Mouse (Mus musculus) limb, embryonic 13.5 days (tissue): ENCODE measurements around the gene Cst7. TPM values are rescaled to one million over a fixed set of nuclear protein-coding genes. Genes with fewer than 3 reads are reported as not detected.
"Not testable (repeated sequence)": the region's sequence is repeated elsewhere in the genome, so short reads cannot be mapped to it uniquely, and the experiment has no call there.

Experiments used
- ATAC-seq: fragments of 200-750 bp; cut with Nextera tagmentation; 2 replicates; pipeline ENCODE4 v1.8.0; 2017; ENCODE audit warnings: low read depth, moderate number of reproducible peaks, moderate TSS enrichment; ENCODE audit not compliant: low FRiP score
- H3K27ac ChIP-seq: fragments of 300-500 bp; sonication (generic); 2 replicates; pipeline ENCODE4 v1.5.1; 2015; ENCODE audit warnings: inconsistent platforms, mild to moderate bottlenecking, moderate library complexity
- H3K27me3 ChIP-seq: fragments of 300-500 bp; sonication (generic); 2 replicates; pipeline ENCODE4 v1.6.1; 2015; ENCODE audit warnings: mild to moderate bottlenecking, inconsistent platforms
- H3K36me3 ChIP-seq: fragments of 300-500 bp; sonication (generic); 2 replicates; pipeline ENCODE4 v1.6.1; 2015; ENCODE audit warnings: inconsistent platforms, mild to moderate bottlenecking, moderate library complexity
- H3K4me1 ChIP-seq: fragments of 300-500 bp; sonication (generic); 2 replicates; pipeline ENCODE4 v1.6.1; 2015; ENCODE audit warnings: inconsistent platforms
- H3K4me2 ChIP-seq: fragments of 300-500 bp; sonication (generic); replicated peaks from 2 replicates; pipeline ENCODE4 v1.6.1; 2015; ENCODE audit warnings: inconsistent platforms, mild to moderate bottlenecking, moderate library complexity
- H3K4me3 ChIP-seq: fragments of 300-500 bp; sonication (generic); 2 replicates; pipeline ENCODE4 v1.5.1; 2015; ENCODE audit warnings: moderate library complexity, mild to moderate bottlenecking, inconsistent platforms
- H3K9ac ChIP-seq: fragments of 300-500 bp; sonication (generic); 2 replicates; pipeline ENCODE4 v1.6.1; 2015; ENCODE audit warnings: mild to moderate bottlenecking, inconsistent platforms
- H3K9me3 ChIP-seq: fragments of 300-500 bp; sonication (generic); 2 replicates; pipeline ENCODE4 v1.6.1; 2016; ENCODE audit warnings: inconsistent platforms
- WGBS: fragments of 180-500 bp; shearing (Covaris S2); methylation state at CpG from one replicate; pipeline ENCODE4 v1.1.7; 2015; 5-methylcytosine and 5-hydroxymethylcytosine counted together
- polyA plus RNA-seq: library from polyadenylated mRNA; unstranded; fragments of >200 nt; fragmentation: Nextera tagmentation; extraction: Ambion mirVana; gene quantifications from 2 replicates; pipeline ENCODE4 v1.2.1, GENCODE M21; 2015

Cst7 gene
- 0.45 and 1.0 TPM in 2 replicates for polyA plus RNA-seq

DNA sequence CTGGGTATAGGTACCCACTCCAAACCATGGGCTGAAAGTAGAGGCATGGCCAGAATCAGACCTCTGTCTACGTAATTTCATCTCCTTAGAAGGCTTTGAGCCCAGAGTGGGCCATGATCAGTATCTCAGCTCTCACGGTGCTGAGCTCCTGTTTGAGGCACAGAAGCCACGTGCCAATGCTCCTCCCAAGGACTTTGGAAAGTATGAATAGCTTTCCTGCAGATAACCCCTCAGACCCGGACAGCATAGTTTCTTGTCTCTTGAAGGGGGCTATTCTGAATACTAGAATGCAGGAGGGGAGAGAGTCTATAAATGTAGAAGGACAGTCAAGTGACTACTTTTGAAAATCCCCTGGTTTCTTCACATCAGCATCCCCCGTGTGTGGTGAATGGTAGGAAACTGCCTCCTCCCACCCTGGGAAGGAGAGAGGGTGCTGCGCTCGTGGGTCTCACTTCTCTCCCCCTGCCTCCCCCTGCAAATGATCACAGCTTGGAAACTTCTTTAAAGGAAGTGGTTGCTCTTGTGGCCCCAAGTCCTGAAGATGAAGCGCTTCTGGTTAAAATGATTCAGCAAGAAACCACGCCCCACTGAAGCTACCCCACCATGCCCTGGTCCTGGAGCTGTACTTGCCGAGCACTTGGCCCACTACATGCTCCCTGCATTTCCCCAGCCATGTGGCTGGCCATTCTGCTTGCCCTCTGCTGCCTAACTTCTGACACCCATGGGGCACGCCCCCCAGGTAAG is at the start of gene Cst7:
Cst7 (plus strand) TSS at position 569 of the 744 bp plus-strand sequence.
- no peaks in the 10 kb centered on the region for H3K36me3 ChIP-seq
- no peaks in the 10 kb centered on the region for H3K4me1 ChIP-seq
- 79% methylated on average over 11 of the region's 11 CpGs for WGBS
- no peak for ATAC-seq
- H3K4me3 ChIP-seq, result no peak within 1 kb of the TSS
- no peak within 1 kb of the TSS for H3K27ac ChIP-seq
- no peaks in the 10 kb centered on the region for H3K27me3 ChIP-seq
- H3K4me2 ChIP-seq, result no peak within 1 kb of the TSS
- no peaks in the 10 kb centered on the region for H3K9me3 ChIP-seq
- no peak within 1 kb of the TSS for H3K9ac ChIP-seq

DNA sequence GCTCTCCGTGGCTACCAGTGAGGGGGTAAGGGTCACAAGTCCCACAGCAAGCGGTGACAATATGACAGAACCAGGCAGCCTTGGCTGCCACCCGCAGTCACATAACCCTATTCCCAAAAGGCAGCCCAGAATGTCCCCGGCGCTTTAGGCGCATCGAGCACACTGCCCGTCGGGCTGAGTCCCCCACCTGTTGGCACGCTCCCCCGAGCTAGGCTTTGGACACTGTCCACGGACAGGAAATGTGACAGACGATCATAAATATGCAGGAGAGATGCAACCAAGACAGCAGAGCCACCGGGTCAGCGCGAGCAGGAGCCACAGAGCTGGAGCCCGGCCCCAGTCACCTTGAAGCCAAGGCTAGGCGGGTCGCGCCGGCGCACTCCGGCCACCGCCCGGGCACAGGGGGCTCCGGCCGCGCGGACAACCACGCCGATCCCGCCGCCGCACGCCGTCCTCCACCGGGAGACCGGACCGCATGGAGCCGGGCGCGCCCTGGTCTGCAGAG is 44.5 kb upstream of the Cst7 start:
- Histone ChIP-seq H3K27ac (no peak overlapping the region), H3K36me3 (no peaks in the 10 kb centered on the region), H3K4me3 (peak overlapping the region; percentile 40), H3K4me2 (peak overlapping the region; percentile 69), H3K9ac (peak overlapping the region; percentile 55), H3K4me1 (no peaks in the 10 kb centered on the region), H3K27me3 (peaks cover 41% of the 10 kb centered on the region), H3K9me3 (0 out of 2 replicates have a peak, but pooled peaks cover 4% of the 10 kb centered on the region)
- no peak for ATAC-seq
- 3% methylated on average over 32 of the region's 42 CpGs for WGBS

DNA sequence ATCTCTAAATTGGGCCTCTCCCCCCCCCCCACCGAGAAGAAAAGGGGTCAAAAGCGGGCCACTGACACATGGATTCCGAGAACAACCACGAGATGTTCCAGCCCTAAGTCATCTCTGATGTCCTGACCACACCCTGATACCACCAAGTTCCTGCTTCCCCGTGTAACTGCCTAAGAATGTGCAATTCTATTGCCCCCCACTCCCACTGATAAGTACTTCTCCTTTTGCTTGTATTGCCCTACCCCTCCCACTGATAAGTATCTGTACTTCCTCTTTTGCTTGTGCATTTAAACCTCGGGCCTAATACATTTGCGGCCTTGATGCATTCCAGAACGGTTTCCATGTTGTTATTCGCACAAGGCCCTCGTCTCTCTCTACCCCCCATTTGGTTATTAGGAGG is 20.6 kb upstream of the Cst7 start:
- H3K4me1 ChIP-seq, H3K27ac ChIP-seq, H3K36me3 ChIP-seq, ATAC-seq, H3K27me3 ChIP-seq, H3K9ac ChIP-seq, H3K4me3 ChIP-seq, H3K4me2 ChIP-seq, H3K9me3 ChIP-seq: not testable (repeated sequence)
- 79% methylated on average over 10 of the region's 10 CpGs for WGBS

DNA sequence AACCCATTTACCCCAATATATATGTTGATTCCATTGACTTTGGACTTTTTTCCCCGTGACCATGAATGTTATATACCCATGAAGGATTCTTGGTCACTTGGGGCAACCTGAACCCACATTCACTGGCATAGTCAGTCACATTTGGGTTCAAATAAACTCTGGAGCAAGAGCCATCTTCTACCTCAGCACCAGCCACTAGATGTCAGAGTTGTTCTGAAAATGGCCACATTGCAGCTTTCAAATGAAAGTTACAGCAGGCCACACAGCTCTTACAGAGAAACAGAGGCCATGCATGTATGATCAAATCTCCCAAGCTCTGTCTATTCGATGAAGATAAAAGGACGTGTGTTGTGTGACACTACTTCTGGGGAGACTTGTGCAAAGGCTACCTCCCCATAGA is 11.6 kb upstream of the Cst7 start:
- no peaks in the 10 kb centered on the region for H3K36me3 ChIP-seq
- no peaks in the 10 kb centered on the region for H3K27me3 ChIP-seq
- no peaks in the 10 kb centered on the region for H3K4me1 ChIP-seq
- no peak overlapping the region for H3K4me2 ChIP-seq
- no peak overlapping the region for H3K9ac ChIP-seq
- H3K27ac ChIP-seq, result no peak overlapping the region
- WGBS, result 52% methylated on average over 3 of the region's 3 CpGs
- no peaks in the 10 kb centered on the region for H3K9me3 ChIP-seq
- no peak for ATAC-seq
- H3K4me3 ChIP-seq, result no peak overlapping the region

DNA sequence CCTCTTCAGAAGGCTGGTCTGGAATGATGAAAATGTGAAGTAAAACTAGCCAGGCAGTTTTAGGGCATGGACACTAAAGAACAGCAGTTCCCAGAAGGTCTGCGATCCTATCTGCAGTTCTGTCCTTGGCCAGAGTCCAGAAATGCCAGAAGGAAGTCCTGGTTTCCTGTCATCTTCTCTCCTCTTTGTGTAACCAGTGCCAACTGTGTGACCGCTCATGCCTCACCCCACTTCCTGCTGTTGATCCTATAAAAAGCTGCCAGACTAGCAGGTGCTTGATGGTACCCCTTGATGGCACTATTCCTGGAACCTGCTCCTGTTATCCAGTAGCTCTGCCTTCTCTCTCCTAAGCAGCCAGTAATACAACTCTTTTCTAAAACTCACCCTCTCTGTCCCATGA is 3.2 kb upstream of the Cst7 start:
- no peaks in the 10 kb centered on the region for H3K9me3 ChIP-seq
- no peak for ATAC-seq
- no peak overlapping the region for H3K4me2 ChIP-seq
- H3K9ac ChIP-seq, result no peak overlapping the region
- H3K27ac ChIP-seq, result no peak overlapping the region
- no peaks in the 10 kb centered on the region for H3K4me1 ChIP-seq
- no peaks in the 10 kb centered on the region for H3K36me3 ChIP-seq
- WGBS, result 81% methylated on average over 2 of the region's 2 CpGs
- H3K27me3 ChIP-seq, result no peaks in the 10 kb centered on the region
- no peak overlapping the region for H3K4me3 ChIP-seq

DNA sequence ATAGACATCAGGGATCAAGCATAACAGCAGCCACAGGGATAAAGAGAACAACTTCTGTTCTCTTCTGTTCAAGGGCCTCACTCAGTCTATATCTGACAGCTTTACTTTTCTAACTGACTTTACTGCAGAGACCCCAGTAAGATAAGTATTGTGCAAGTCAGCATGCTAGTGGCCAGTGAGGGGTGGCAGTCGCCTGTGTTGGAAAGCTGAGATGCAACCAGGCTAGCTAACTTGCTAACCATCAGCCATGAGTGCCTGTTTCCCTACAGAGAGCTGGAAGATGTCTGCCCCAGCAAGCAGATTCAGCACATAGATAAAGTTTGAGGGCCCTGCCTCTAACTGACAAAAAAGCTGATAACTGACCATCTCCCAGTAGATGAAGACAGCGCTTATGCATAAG is 546 bp downstream of the Cst7 start:
- no peaks in the 10 kb centered on the region; the same call in 1 of the 2 replicates for H3K36me3 ChIP-seq
- no peak overlapping the region for H3K9ac ChIP-seq
- no peak overlapping the region for H3K27ac ChIP-seq
- no peaks in the 10 kb centered on the region for H3K4me1 ChIP-seq
- WGBS, result 83% methylated on average over 2 of the region's 2 CpGs
- no peak overlapping the region for H3K4me3 ChIP-seq
- no peaks in the 10 kb centered on the region for H3K9me3 ChIP-seq
- H3K4me2 ChIP-seq, result no peak overlapping the region
- ATAC-seq, result no peak
- H3K27me3 ChIP-seq, result no peaks in the 10 kb centered on the region

DNA sequence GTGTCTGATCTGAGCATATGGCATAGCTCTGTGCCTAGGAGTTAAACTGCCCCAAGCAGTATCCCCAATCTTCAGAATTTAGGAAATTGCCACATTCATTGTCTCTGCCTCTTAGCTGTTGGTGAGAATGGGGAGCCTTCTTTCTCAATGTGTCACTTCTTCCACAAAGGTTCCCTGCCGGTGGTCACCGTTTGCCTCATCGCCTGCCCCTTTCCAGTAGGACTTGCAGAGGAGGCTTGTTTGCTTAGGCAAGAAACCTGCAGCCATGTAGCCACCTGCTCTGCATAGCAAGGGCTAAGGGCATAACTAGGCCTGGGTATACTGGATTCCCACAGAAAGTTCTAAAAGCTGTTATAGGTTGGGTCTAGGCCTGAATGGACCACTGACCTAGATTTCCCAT is 2.2 kb downstream of the Cst7 start:
- no peaks in the 10 kb centered on the region for H3K4me1 ChIP-seq
- ATAC-seq, result no peak
- H3K36me3 ChIP-seq, result peaks cover 5% of the 10 kb centered on the region; the same call in 1 of the 2 replicates
- no peak overlapping the region for H3K4me2 ChIP-seq
- H3K9ac ChIP-seq, result no peak overlapping the region
- H3K27ac ChIP-seq, result no peak overlapping the region
- 83% methylated on average over 3 of the region's 3 CpGs for WGBS
- H3K27me3 ChIP-seq, result no peaks in the 10 kb centered on the region
- no peaks in the 10 kb centered on the region for H3K9me3 ChIP-seq
- no peak overlapping the region for H3K4me3 ChIP-seq

DNA sequence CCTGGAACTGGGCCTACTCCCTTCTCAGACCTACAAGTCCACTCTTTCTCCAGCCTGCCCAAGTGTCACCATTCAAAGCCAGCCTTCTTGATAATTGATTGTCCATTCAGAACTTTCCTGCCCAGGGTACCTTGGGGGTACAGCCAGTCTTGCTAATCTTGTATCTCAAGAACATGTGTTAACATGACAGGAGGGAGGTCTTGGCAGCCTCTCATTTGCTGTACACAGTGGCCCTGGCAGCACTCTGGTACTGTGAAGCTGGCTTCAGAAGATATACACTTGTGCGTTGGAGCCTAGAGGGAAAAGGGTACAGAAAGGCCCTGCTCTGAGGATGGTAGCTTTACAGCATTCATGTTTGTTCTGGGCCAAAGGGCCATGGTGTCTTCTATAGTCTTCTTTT is 6.0 kb downstream of the Cst7 start:
- H3K27me3 ChIP-seq, result no peaks in the 10 kb centered on the region
- H3K9ac ChIP-seq, result no peak overlapping the region
- no peaks in the 10 kb centered on the region for H3K4me1 ChIP-seq
- 100% methylated on average over 1 of the region's 1 CpGs for WGBS
- H3K4me2 ChIP-seq, result no peak overlapping the region
- no peaks in the 10 kb centered on the region for H3K9me3 ChIP-seq
- peaks cover 8% of the 10 kb centered on the region; the same call in 1 of the 2 replicates for H3K36me3 ChIP-seq
- no peak overlapping the region for H3K27ac ChIP-seq
- no peak for ATAC-seq
- no peak overlapping the region for H3K4me3 ChIP-seq

DNA sequence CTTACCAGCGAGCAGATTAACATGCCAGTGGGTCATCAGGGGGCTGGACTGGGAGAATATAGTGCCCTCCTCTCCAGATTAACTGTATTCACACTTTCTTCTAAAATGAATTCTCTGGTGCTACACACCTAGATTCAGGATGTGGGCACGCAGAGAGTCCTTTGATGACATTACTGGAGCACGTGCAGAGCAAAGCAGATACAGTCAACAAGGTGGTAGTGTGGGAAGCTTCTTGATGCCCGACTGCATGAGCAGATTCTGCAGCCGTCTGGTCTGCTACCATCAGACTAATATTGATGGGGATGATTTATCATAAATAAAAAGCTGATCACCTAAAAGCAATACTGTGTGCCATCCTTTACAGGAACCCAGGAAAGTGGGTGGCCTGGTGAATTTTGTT is 8.4 kb downstream of the Cst7 start:
- 82% methylated on average over 5 of the region's 5 CpGs for WGBS

DNA sequence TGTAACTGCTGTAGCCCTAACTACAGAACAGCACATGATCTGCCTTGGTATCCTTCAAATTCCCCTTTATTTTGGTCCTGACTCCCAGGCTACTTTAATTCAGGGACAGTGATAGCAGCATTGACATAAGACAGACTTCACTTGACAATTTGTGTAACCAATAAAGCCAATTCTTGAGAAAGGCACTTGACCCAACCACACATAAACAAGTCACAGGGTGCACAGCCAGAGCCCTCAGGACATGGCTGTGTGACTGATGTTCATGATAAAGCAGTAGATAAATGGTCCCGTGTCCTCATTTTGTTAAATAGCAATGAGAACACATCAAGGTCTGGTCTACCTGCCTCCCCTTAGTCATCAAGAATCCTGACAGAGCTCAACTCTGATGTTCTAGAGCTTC is 9.4 kb downstream of the Cst7 start:
- Histone ChIP-seq H3K4me2 (no peak overlapping the region), H3K27me3 (no peaks in the 10 kb centered on the region), H3K4me1 (no peaks in the 10 kb centered on the region), H3K36me3 (peaks cover 27% of the 10 kb centered on the region), H3K27ac (no peak overlapping the region), H3K4me3 (no peak overlapping the region), H3K9ac (no peak overlapping the region), H3K9me3 (no peaks in the 10 kb centered on the region)
- no peak for ATAC-seq
- WGBS, result 62% methylated on average over 1 of the region's 1 CpGs

More for the DNA sequence above, 8.4 kb downstream of the Cst7 start:
- Histone ChIP-seq H3K9me3 (no peaks in the 10 kb centered on the region), H3K4me3 (no peak overlapping the region), H3K27ac (no peak overlapping the region), H3K9ac (no peak overlapping the region), H3K27me3 (no peaks in the 10 kb centered on the region), H3K36me3 (peaks cover 16% of the 10 kb centered on the region), H3K4me2 (no peak overlapping the region), H3K4me1 (no peaks in the 10 kb centered on the region)
- ATAC-seq, result no peak

DNA sequence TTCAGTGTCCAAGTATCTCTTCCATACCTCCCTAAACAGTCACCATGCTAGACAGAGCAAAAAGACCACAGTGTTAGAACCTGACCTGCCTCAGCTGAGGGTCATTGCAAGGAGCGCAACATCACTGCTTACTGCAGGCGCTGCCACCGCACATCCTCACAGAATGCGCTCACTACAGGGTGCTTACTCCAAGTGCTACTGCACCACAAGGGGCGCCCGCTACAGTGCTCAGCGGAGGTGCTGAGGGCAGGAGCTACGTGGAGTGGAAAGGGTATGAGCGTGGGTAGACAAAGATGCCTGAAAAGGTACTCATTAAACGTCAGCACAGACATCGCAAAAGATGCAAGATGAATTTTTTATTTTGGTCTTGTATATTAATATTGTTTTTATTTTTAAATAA is 18.9 kb downstream of the Cst7 start:
- Histone ChIP-seq H3K4me1 (no peaks in the 10 kb centered on the region), H3K4me3 (no peak overlapping the region), H3K27ac (no peak overlapping the region), H3K36me3 (peaks cover 67% of the 10 kb centered on the region), H3K27me3 (no peaks in the 10 kb centered on the region), H3K9ac (no peak overlapping the region), H3K9me3 (no peaks in the 10 kb centered on the region), H3K4me2 (no peak overlapping the region)
- WGBS, result 85% methylated on average over 11 of the region's 11 CpGs
- ATAC-seq, result no peak

DNA sequence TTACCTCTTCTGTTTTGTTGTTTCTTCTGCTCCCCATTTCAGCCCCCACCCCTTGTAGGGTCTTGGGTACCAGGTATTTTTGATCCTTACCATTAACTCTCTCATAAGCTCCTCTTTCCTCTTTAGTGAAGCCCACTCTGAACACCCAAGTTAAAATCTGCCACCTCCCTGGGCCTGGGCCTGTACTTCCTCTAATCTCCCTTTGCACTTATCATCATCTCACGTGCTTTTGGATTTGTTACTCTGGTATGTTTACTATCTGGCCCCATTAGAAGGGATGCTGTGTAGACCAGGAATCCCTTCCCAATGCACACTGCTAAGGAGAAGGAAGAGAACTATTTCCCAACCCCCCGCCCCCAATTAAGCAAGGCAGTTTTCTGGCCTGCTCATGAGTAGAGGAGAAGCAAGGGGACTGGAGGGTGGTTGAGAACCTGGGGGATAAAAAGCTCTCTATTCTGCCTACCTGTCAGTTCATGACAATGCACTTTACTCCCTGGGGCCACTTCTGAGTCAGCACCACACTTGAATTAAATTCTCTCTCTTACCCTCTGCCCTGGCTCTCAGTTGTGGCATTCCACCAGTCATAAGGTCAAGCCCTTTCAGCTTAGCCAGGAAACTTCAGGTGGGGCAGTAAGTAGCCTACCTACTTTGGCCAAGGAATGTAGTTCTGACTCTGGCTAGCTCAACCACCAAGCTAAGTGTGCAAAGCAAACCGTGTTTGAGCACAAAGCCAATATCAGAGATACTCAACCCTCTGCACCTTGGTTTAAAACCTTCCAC is 25.4 kb downstream of the Cst7 start:
- ATAC-seq, result no peak
- Histone ChIP-seq H3K27me3 (no peaks in the 10 kb centered on the region), H3K4me1 (no peaks in the 10 kb centered on the region), H3K36me3 (peaks cover 19% of the 10 kb centered on the region), H3K9ac (no peak overlapping the region), H3K4me3 (no peak overlapping the region), H3K27ac (no peak overlapping the region), H3K4me2 (no peak overlapping the region), H3K9me3 (no peaks in the 10 kb centered on the region)
- 92% methylated on average over 3 of the region's 3 CpGs for WGBS
